Mouse (Mus musculus) cortical plate, adult 2 months (tissue): ENCODE measurements at regions not wholly inside any gene's neighbourhood (a gene's known extent, or its start where the extent isn't known, plus 50 kb on each side); places are given as distances from the start of the nearest gene placed in this dataset.
"Not testable (repeated sequence)": the region's sequence is repeated elsewhere in the genome, so short reads cannot be mapped to it uniquely, and the experiment has no call there.

Experiments
- H3K27ac ChIP-seq: fragments of 200-500 bp; 2 replicates; pipeline ENCODE4 v1.5.1; 2012; ENCODE audit warnings: low read length, control low read depth, inconsistent platforms; ENCODE audit not compliant: insufficient read depth
- H3K4me1 ChIP-seq: fragments of 200-500 bp; 2 replicates; pipeline ENCODE4 v1.6.1; 2011; ENCODE audit warnings: low read length; ENCODE audit not compliant: control insufficient read depth, insufficient read depth
- H3K4me3 ChIP-seq: fragments of 200-500 bp; 2 replicates; pipeline ENCODE4 v1.5.1; 2011; ENCODE audit warnings: mild to moderate bottlenecking, low read length, control low read depth; ENCODE audit not compliant: insufficient read depth
- CTCF ChIP-seq: fragments of 200-500 bp; IDR thresholded peaks from 2 replicates; pipeline ENCODE4 v1.5.1; 2011; ENCODE audit warnings: mild to moderate bottlenecking, control low read depth, low read length; ENCODE audit not compliant: insufficient read depth; ENCODE audit errors: extremely low read depth
- POLR2A ChIP-seq: fragments of 200-500 bp; IDR thresholded peaks from 2 replicates; pipeline ENCODE4 v1.6.1; 2011; ENCODE audit warnings: mild to moderate bottlenecking, low read length, control low read depth; ENCODE audit not compliant: insufficient read depth; ENCODE audit errors: extremely low read depth

- no peak overlapping the region for H3K27ac ChIP-seq
- no peak for TF ChIP-seq CTCF
- no peak for TF ChIP-seq POLR2A
- H3K4me1 ChIP-seq: no peaks in the 10 kb centered on the region
- no peak overlapping the region for H3K4me3 ChIP-seq
Measured at GRCm38 (mm10) chr16:12694646-12695045, 414.8 kb upstream of the Ercc4 start.

GRCm38 (mm10) chr16:12696939-12697621, 412.4 kb upstream of the Ercc4 start:
- Histone ChIP-seq H3K27ac (no peak overlapping the region), H3K4me3 (no peak overlapping the region), H3K4me1 (no peaks in the 10 kb centered on the region)
- no peak for TF ChIP-seq CTCF
- TF ChIP-seq POLR2A: no peak

- Histone ChIP-seq H3K4me3 (no peak overlapping the region), H3K27ac (no peak overlapping the region), H3K4me1 (no peaks in the 10 kb centered on the region)
- TF ChIP-seq CTCF: no peak
Measured at GRCm38 (mm10) chr16:12699557-12699956, 409.9 kb upstream of the Ercc4 start.

GRCm38 (mm10) chr16:12700088-12700487, 409.4 kb upstream of the Ercc4 start:
- TF ChIP-seq CTCF (no peak), POLR2A (no peak)

GRCm38 (mm10) chr16:12703818-12704590, 405.5 kb upstream of the Ercc4 start:
- Histone ChIP-seq H3K4me3 (no peak overlapping the region), H3K4me1 (no peaks in the 10 kb centered on the region), H3K27ac (no peak overlapping the region)
- no peak for TF ChIP-seq CTCF
- TF ChIP-seq POLR2A: no peak

More at GRCm38 (mm10) chr16:12700088-12700487, 409.4 kb upstream of the Ercc4 start:
- H3K27ac ChIP-seq: no peak overlapping the region
- no peaks in the 10 kb centered on the region for H3K4me1 ChIP-seq
- no peak overlapping the region for H3K4me3 ChIP-seq

GRCm38 (mm10) chr16:12706907-12707306, 402.6 kb upstream of the Ercc4 start:
- TF ChIP-seq CTCF (no peak), POLR2A (no peak)
- Histone ChIP-seq H3K4me1 (no peaks in the 10 kb centered on the region), H3K27ac (no peak overlapping the region), H3K4me3 (no peak overlapping the region)

GRCm38 (mm10) chr16:12721368-12721767, 388.1 kb upstream of the Ercc4 start:
- not testable (repeated sequence) for H3K4me3 ChIP-seq, H3K27ac ChIP-seq, H3K4me1 ChIP-seq

- Histone ChIP-seq H3K27ac (no peak overlapping the region), H3K4me3 (no peak overlapping the region), H3K4me1 (no peaks in the 10 kb centered on the region)
- TF ChIP-seq CTCF (no peak), POLR2A (no peak)
Measured at GRCm38 (mm10) chr16:12726043-12726442, 383.4 kb upstream of the Ercc4 start.

- not testable (repeated sequence) for H3K27ac ChIP-seq, H3K4me3 ChIP-seq, H3K4me1 ChIP-seq
Measured at GRCm38 (mm10) chr16:12730167-12730730, 379.2 kb upstream of the Ercc4 start.

GRCm38 (mm10) chr16:12731588-12731987, 377.9 kb upstream of the Ercc4 start:
- H3K4me1 ChIP-seq: no peaks in the 10 kb centered on the region
- TF ChIP-seq POLR2A (no peak), CTCF (no peak)
- H3K4me3 ChIP-seq: no peak overlapping the region
- no peak overlapping the region for H3K27ac ChIP-seq
